Mouse (Mus musculus) erythroid progenitor cell, adult 5-6 weeks (primary cell): ENCODE measurements around the gene Gm10912. TPM values are rescaled to one million over a fixed set of nuclear protein-coding genes. Genes with fewer than 3 reads are reported as not detected.
"Not testable (repeated sequence)": the region's sequence is repeated elsewhere in the genome, so short reads cannot be mapped to it uniquely, and the experiment has no call there.

Source experiments
- ATAC-seq: replicated peaks from 2 replicates; pipeline ENCODE4 v1.8.0; 2016; ENCODE audit warnings: moderate number of reproducible peaks, mild to moderate bottlenecking, moderate TSS enrichment, inconsistent platforms; ENCODE audit not compliant: poor library complexity, low FRiP score, severe bottlenecking
- total RNA-seq, 2 experiments: library from RNA; stranded (forward) in 1 of 2; stranded (reverse) in 1 of 2; fragments of 150-400 nt in 1 of 2; fragments of 186-747, 209-891 nt in 1 of 2; gene quantifications; 2 replicates each; pipeline versions ENCODE4 v1.2.3 to v1.2.4; 2015 to 2017; ENCODE audit warnings: low replicate concordance in 2 of 2

The Gm10912 gene
- total RNA-seq (2015; ENCODE audit: low replicate concordance) (0.84 and 4.7 TPM in 2 replicates), total RNA-seq (2017; ENCODE audit: low replicate concordance) (2.1 TPM in 1 of 2 replicates, not detected in the other)

- ATAC-seq: not testable (repeated sequence)
Observed at GRCm38 (mm10) chr2:104065526-104065925, at the start of gene Gm10912. Gm10912 (plus strand) TSS chr2:104065826.

- no peak for ATAC-seq
Observed at GRCm38 (mm10) chr2:104023096-104023495, 42.5 kb upstream of the Gm10912 start.

- no peak for ATAC-seq
Observed at GRCm38 (mm10) chr2:104024656-104025055, 41.0 kb upstream of the Gm10912 start.

- peak; percentile 85 for ATAC-seq
Observed at GRCm38 (mm10) chr2:104027458-104028138, 38.0 kb upstream of the Gm10912 start, which contains the start of gene Fbxo3. Fbxo3 (plus strand) TSS chr2:104027721.

GRCm38 (mm10) chr2:104028139-104028723 is 37.4 kb upstream of the Gm10912 start, which contains the start of gene 4931422A03Rik:
4931422A03Rik (minus strand) TSS chr2:104028361.
- ATAC-seq: peak; percentile 42

- ATAC-seq: peak; percentile 57
Observed at GRCm38 (mm10) chr2:104029074-104029473, 36.6 kb upstream of the Gm10912 start.

GRCm38 (mm10) chr2:104030381-104030780 is 35.2 kb upstream of the Gm10912 start:
- no peak for ATAC-seq

GRCm38 (mm10) chr2:104032056-104032455 is 33.6 kb upstream of the Gm10912 start:
- ATAC-seq: no peak

- ATAC-seq: peak; percentile 96
Observed at GRCm38 (mm10) chr2:104034832-104035472, 30.7 kb upstream of the Gm10912 start.

- ATAC-seq: no peak
Observed at GRCm38 (mm10) chr2:104035595-104035994, 30.0 kb upstream of the Gm10912 start.

- ATAC-seq: no peak
Observed at GRCm38 (mm10) chr2:104036316-104036715, 29.3 kb upstream of the Gm10912 start.

GRCm38 (mm10) chr2:104038236-104038635 is 27.4 kb upstream of the Gm10912 start:
- ATAC-seq: no peak

- ATAC-seq: no peak
Observed at GRCm38 (mm10) chr2:104041632-104042031, 24.0 kb upstream of the Gm10912 start.

- no peak for ATAC-seq
Observed at GRCm38 (mm10) chr2:104042766-104043165, 22.9 kb upstream of the Gm10912 start.

- ATAC-seq: no peak
Observed at GRCm38 (mm10) chr2:104043624-104044478, 21.8 kb upstream of the Gm10912 start.

- peak; percentile 34; the same call in 1 of the 2 replicates for ATAC-seq
Observed at GRCm38 (mm10) chr2:104044479-104045080, 21.0 kb upstream of the Gm10912 start.

GRCm38 (mm10) chr2:104058381-104058780 is 7.2 kb upstream of the Gm10912 start:
- ATAC-seq: no peak

GRCm38 (mm10) chr2:104058954-104059353 is 6.7 kb upstream of the Gm10912 start:
- ATAC-seq: no peak

GRCm38 (mm10) chr2:104059786-104060185 is 5.8 kb upstream of the Gm10912 start:
- no peak for ATAC-seq
